Mouse (Mus musculus): ENCODE measurements around the gene Gm49322.

DNA sequence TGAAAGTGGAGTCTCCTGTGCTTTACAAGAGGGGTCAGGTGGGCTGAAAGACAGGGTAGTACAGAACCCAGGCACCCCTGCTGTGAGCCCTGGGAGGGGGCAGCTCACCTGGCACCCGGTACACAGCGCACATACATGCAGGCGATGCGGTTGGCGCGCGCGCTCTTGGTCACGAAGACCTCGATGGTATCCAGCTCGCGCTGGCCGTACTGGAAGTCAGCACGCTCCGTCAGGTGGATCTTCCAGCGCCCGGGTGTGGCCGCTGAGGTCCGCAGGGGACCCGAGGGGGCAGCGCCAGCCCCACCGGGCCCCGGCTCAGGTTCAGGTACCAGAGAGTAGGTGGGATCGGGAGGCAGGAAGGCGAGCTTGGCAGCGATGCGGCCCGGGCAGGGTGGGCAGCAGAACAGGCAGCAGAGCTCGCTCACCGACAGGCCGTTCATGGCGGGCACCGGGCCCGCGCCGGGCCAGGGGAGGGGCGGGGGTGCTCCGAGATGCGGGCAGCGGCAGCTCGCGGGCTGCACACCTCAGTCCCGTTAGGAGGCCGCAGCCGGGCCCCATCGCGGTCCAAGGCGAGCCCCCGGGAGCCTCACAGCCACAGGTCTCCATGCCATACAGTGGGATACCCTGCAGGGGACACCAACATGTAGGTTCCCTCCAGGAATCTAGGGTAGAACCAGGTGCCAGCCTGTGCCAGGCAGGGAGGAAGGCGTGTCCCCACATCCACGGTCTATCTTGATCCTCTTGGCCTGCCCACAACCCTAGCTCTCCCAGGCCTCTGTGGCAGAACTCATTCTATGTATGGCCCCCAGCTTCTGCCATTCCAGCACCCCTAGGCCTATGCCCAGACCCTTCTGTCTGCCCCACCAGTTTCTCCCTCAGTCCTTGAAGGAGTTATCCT, 19.2 kb upstream of the Gm49322 start:
- TF ChIP-seq CTCF (IDR thresholded peaks at IDR 0.05; ENCODE audit: control insufficient read depth, insufficient read depth, low read length) (no peak), POLR2A (IDR thresholded peaks at IDR 0.05; ENCODE audit: borderline replicate concordance, control insufficient read depth, low read depth, low read length) (no peak)

Measured in bone marrow, adult 2 months (tissue).